Mouse (Mus musculus): Measurements from ENCODE around the gene Hpca. TPM values are rescaled to one million over a fixed set of nuclear protein-coding genes. Genes with fewer than 3 reads are reported as not detected.

Gene Hpca
- polyA plus RNA-seq, 1 experiment = 1,156 TPM

GRCm38 (mm10) chr4:129116703-129117102 is 5.1 kb downstream of the Hpca start:
- Histone ChIP-seq H3K27ac (ENCODE audit: insufficient read depth, low read length) (peak overlapping the region; percentile 27), H3K4me1 (ENCODE audit: control insufficient read depth, insufficient read depth, low read length) (peaks cover 3% of the 10 kb centered on the region), H3K4me3 (ENCODE audit: insufficient read depth, low read length) (peak overlapping the region; percentile 32)
- TF ChIP-seq POLR2A (IDR thresholded peaks at IDR 0.05; ENCODE audit: extremely low read depth, insufficient read depth, low read length) (peak; percentile 55; the same call in 1 of the 2 replicates), CTCF (IDR thresholded peaks at IDR 0.05; ENCODE audit: extremely low read depth, insufficient read depth, low read length) (no peak)

GRCm38 (mm10) chr4:129113083-129113988 is 8.5 kb downstream of the Hpca start:
- Histone ChIP-seq H3K4me3 (ENCODE audit: insufficient read depth, low read length) (no peak overlapping the region), H3K4me1 (ENCODE audit: control insufficient read depth, insufficient read depth, low read length) (peaks cover 3% of the 10 kb centered on the region; the same call in 1 of the 2 replicates), H3K27ac (ENCODE audit: insufficient read depth, low read length) (no peak overlapping the region)
- TF ChIP-seq POLR2A (IDR thresholded peaks at IDR 0.05; ENCODE audit: extremely low read depth, insufficient read depth, low read length) = peak; percentile 58; the same call in 1 of the 2 replicates
- TF ChIP-seq CTCF (IDR thresholded peaks at IDR 0.05; ENCODE audit: extremely low read depth, insufficient read depth, low read length) = peak; percentile 98

GRCm38 (mm10) chr4:129112231-129112630 is 9.6 kb downstream of the Hpca start:
- Histone ChIP-seq H3K4me3 (ENCODE audit: insufficient read depth, low read length) (no peak overlapping the region), H3K4me1 (ENCODE audit: control insufficient read depth, insufficient read depth, low read length) (peaks cover 3% of the 10 kb centered on the region; the same call in 1 of the 2 replicates), H3K27ac (ENCODE audit: insufficient read depth, low read length) (no peak overlapping the region)
- TF ChIP-seq CTCF (IDR thresholded peaks at IDR 0.05; ENCODE audit: extremely low read depth, insufficient read depth, low read length) = no peak
- no peak for TF ChIP-seq POLR2A (IDR thresholded peaks at IDR 0.05; ENCODE audit: extremely low read depth, insufficient read depth, low read length)

- peak; percentile 18; the same call in 1 of the 2 replicates for TF ChIP-seq POLR2A (IDR thresholded peaks at IDR 0.05; ENCODE audit: extremely low read depth, insufficient read depth, low read length)
- peak; percentile 42; the same call in 1 of the 2 replicates for TF ChIP-seq CTCF (IDR thresholded peaks at IDR 0.05; ENCODE audit: extremely low read depth, insufficient read depth, low read length)
- H3K4me1 ChIP-seq (ENCODE audit: control insufficient read depth, insufficient read depth, low read length) = no peaks in the 10 kb centered on the region; the same call in 1 of the 2 replicates
Measured at GRCm38 (mm10) chr4:129111350-129111749, 10.5 kb downstream of the Hpca start.

GRCm38 (mm10) chr4:129110804-129111203 is 11.0 kb downstream of the Hpca start:
- H3K4me1 ChIP-seq (ENCODE audit: control insufficient read depth, insufficient read depth, low read length) = no peaks in the 10 kb centered on the region; the same call in 1 of the 2 replicates
- H3K4me3 ChIP-seq (ENCODE audit: insufficient read depth, low read length) = no peak overlapping the region
- H3K27ac ChIP-seq (ENCODE audit: insufficient read depth, low read length) = no peak overlapping the region
- no peak for TF ChIP-seq CTCF (IDR thresholded peaks at IDR 0.05; ENCODE audit: extremely low read depth, insufficient read depth, low read length)
- TF ChIP-seq POLR2A (IDR thresholded peaks at IDR 0.05; ENCODE audit: extremely low read depth, insufficient read depth, low read length) = no peak

More at GRCm38 (mm10) chr4:129111350-129111749, 10.5 kb downstream of the Hpca start:
- no peak overlapping the region for H3K4me3 ChIP-seq (ENCODE audit: insufficient read depth, low read length)
- H3K27ac ChIP-seq (ENCODE audit: insufficient read depth, low read length) = no peak overlapping the region

GRCm38 (mm10) chr4:129108624-129109023 is 13.2 kb downstream of the Hpca start:
- Histone ChIP-seq H3K4me1 (ENCODE audit: control insufficient read depth, insufficient read depth, low read length) (no peaks in the 10 kb centered on the region; the same call in 1 of the 2 replicates), H3K27ac (ENCODE audit: insufficient read depth, low read length) (no peak overlapping the region), H3K4me3 (ENCODE audit: insufficient read depth, low read length) (no peak overlapping the region)
- no peak for TF ChIP-seq POLR2A (IDR thresholded peaks at IDR 0.05; ENCODE audit: extremely low read depth, insufficient read depth, low read length)
- no peak for TF ChIP-seq CTCF (IDR thresholded peaks at IDR 0.05; ENCODE audit: extremely low read depth, insufficient read depth, low read length)

- TF ChIP-seq POLR2A (IDR thresholded peaks at IDR 0.05; ENCODE audit: extremely low read depth, insufficient read depth, low read length) (no peak), CTCF (IDR thresholded peaks at IDR 0.05; ENCODE audit: extremely low read depth, insufficient read depth, low read length) (no peak)
- H3K27ac ChIP-seq (ENCODE audit: insufficient read depth, low read length) = no peak overlapping the region
- H3K4me1 ChIP-seq (ENCODE audit: control insufficient read depth, insufficient read depth, low read length) = no peaks in the 10 kb centered on the region
- no peak overlapping the region for H3K4me3 ChIP-seq (ENCODE audit: insufficient read depth, low read length)
Measured at GRCm38 (mm10) chr4:129107348-129107899, 14.4 kb downstream of the Hpca start.

- no peak for TF ChIP-seq CTCF (IDR thresholded peaks at IDR 0.05; ENCODE audit: extremely low read depth, insufficient read depth, low read length)
- TF ChIP-seq POLR2A (IDR thresholded peaks at IDR 0.05; ENCODE audit: extremely low read depth, insufficient read depth, low read length) = no peak
- H3K4me1 ChIP-seq (ENCODE audit: control insufficient read depth, insufficient read depth, low read length) = no peaks in the 10 kb centered on the region
- H3K27ac ChIP-seq (ENCODE audit: insufficient read depth, low read length) = no peak overlapping the region
- H3K4me3 ChIP-seq (ENCODE audit: insufficient read depth, low read length) = no peak overlapping the region
Measured at GRCm38 (mm10) chr4:129106073-129106472, 15.8 kb downstream of the Hpca start.

- Histone ChIP-seq H3K27ac (ENCODE audit: insufficient read depth, low read length) (no peak within 1 kb of the TSS), H3K4me3 (ENCODE audit: insufficient read depth, low read length) (no peak within 1 kb of the TSS), H3K4me1 (ENCODE audit: control insufficient read depth, insufficient read depth, low read length) (no peaks in the 10 kb centered on the region)
- TF ChIP-seq CTCF (IDR thresholded peaks at IDR 0.05; ENCODE audit: extremely low read depth, insufficient read depth, low read length) (no peak), POLR2A (IDR thresholded peaks at IDR 0.05; ENCODE audit: extremely low read depth, insufficient read depth, low read length) (no peak)
Measured at GRCm38 (mm10) chr4:129105356-129105755, 16.5 kb downstream of the Hpca start, which contains the start of gene Tmem54. Gene Tmem54, plus strand, starts transcription at chr4:129105548.

All from cortical plate, adult 2 months (tissue).